Mouse (Mus musculus) T-helper 17 cell (primary cell): ENCODE measurements around the gene Thumpd2.

Experiments
- in situ Hi-C, 2 experiments: fragments of 300-600 bp; cut with MboI, MseI; formaldehyde crosslinking; loops; 1 replicate in 1 of 2; 2 replicates in 1 of 2; pipeline ENCODE4 v1.15.1; 2025; ENCODE audit warnings: high pct_unique_total_duplicates in 2 of 2

The Thumpd2 gene

DNA sequence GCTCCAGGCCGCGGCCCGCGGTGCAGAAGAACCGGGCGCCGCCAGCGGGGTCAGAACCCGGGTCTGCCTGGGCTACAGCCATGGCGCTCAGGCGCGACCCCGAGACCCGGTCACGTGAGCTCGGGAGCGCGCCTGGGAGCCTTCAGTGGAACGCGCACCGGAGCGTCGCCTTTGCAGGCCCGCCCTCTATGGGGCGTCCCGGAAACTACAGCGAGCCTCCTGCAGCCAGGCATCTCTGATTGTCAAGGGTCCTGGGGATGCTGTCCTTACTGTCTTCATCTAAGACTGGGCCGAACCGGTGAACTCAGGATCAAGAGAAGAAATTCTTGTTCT, at the start of gene Thumpd2:
Gene Thumpd2 (minus strand): TSS at position 104 of the 333 bp plus-strand sequence.
- in situ Hi-C loops, result no loop called here

DNA sequence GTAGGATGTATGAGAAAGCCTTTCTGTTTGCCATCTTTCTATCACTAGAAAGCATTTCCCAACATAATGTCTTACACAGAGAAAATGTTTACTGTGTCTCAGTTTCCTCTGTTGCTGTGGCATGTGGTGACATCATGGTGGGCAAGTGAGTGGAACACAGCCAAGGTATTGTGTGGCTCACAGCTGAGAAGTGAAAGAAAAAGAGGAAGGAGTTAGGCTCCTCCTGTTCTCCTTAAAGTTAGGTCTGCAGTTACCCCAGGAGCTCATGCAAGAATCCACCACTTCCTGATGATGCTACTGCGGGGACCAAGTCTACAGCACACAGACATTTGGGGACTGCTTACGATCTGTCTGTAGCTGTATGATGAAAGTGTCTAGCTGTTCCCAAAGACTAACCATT, 39.4 kb upstream of the Thumpd2 start:
- in situ Hi-C loops, result no loop called here

DNA sequence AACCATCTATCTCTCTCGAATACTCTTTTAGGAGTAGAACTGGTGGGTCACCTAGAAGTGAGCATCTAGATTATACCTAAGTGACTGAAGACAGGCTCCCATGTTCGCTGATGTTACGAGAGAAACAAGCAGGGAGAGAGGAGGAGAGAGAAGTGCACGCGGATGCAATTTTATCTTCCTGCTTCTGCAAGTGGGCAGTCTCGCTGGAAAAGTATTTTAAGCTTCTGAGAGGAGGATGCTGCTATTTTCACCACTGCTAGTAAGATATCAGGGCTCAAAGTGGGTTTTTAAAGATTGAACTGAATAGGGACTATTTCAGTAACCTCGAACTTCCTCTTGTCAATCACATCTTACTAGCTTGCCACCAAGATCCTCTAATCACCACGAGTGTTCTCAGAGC, 38.0 kb upstream of the Thumpd2 start:
- in situ Hi-C loops, result no loop called here

DNA sequence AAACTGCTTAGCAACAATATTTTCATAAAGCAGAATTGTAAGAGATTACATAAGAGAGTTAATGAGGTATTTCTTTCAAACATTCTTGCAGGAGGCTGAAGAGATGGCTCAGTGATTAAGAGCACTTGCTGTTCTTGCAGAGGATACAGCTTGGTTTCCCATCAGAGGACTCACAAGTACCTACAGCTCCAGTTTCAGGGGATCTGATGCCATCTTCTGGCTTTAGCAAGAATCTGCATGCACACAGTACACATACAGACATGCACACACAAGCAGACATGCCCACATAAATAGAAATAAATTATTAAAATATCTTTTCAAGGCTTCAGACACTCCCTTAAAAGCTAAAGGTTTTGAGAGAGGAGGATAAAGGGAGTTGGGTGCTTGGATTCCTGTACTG, 33.6 kb upstream of the Thumpd2 start:
- in situ Hi-C loops, result no loop called here

DNA sequence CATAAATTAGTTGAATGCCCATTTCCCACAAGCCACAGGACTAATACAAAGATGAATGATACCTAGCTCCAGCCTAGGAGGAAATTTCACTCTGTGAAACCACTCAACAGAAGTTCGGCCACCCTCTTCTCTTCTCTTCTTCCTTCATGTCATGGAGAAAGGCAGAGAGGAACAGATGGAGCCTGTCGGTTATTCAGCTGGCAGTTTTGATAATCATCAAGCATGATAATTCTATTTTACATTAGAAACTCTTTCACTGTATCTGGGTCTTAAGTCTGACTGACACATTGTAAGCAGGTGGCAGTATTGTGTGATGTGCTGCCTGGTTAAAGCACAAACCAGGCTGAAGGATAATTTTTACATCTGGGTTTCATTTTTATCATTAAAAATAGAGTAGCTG, 31.6 kb upstream of the Thumpd2 start:
- in situ Hi-C loops, result no loop called here

DNA sequence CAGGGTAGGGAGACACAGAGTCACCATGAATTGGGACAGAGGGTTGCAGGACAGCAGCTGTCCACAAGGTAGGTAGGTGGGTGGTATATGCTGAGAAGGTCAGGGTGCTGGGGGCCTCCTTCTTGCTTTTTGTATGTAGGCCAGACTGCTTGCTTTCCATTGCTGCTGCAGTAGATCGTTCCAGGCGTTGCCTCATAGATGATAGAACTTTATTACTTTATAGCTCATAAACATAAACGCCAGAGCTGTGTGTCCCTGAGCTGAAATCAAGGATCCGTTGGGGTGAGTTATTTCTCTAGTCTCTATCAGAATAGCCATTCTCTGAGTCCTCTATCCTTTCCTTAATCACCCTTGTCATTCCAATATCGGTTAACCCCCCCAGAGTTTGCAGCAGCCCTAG, 27.9 kb upstream of the Thumpd2 start:
- in situ Hi-C loops, result no loop called here

DNA sequence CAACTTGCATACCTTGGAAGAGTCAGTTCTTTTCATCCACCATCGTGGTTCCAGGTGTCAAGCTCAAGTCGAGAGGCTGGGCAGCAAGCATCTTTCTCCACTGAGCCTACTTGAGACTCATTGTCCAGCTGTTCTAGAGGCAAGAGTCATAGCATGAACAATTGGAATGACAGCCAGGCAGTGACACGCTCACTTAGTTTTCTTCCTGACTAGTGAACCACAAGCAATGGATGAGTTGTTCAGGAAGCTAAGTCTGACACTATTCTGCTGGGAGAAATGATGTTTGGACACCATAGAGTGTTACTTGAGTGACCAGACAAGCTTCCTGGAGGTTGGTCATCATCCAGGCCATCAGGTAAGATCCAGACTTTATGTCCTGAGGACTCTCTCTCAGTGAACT, 24.0 kb upstream of the Thumpd2 start:
- in situ Hi-C loops, result no loop called here

DNA sequence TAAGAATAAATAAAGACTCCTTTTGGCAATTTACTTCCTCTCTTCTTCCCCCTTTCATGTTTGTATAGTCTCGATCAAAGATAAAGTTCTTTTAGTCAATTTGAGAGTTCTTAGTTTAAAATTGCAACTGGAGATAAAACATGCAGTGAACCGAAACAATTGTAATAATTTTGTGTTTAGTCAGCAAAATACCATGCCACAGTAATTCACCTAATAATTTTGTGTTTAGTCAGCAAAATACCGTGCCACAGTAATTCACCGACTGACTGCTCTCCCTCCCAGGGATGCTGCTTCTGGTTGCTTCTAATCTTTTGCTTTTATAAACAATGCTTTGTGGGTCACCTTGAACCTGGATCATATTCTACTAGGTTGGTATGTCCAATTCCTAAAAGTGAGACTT, 22.9 kb upstream of the Thumpd2 start:
- in situ Hi-C loops, result no loop called here

DNA sequence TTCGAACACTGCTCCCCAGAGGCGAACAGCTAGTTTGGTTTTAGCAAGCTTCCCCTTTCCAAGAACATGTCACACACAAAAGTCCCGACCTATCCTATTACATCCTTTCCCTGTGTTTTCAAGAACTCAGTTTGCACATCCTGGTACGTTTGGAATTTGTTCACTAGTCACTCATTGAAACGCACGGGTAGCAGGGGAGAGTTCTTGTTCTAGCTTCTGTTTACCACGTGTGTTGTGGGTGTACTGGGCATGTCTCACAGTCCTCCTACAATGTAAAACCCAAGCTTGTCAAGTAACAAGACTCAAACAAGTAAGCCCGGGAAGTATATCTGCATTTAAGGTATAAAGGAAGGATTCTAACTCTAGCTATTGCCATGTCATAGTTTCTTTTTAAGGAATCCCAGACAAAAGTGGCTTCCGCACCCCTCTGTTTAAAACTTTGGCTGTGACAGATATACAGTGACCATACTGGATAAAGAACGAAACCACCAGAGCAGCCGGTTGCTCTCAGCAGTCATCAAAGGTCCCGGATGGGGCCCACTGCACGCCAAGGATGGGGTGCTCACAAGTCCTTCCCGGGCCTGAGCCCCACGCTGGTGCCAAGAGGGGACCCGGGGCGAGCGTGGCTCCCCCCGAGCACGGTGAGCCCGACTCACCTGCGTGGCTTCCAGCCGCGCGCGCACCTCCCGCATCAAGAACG, 453 bp downstream of the Thumpd2 start:
- in situ Hi-C loops, result no loop called here

DNA sequence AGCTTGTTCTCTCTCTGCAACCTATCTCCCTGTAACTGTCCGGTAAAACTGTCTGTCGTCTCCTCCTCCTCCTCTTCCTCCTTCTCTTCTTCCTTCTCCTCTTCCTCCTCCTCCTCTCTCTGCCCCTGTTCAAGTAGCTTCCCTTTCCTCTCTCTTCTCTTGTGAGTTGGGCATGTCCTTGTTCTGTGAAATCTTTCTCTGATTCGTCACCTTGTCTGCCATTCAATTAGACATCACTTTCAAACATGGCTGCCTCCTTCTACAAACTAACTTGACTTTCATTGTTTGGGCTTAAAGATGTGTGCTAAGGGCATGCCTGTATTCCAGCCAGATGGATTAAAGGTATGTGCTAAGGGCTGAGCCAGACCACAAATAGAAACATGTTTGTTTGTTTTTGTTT, 1.5 kb downstream of the Thumpd2 start:
- in situ Hi-C loops, result no loop called here

DNA sequence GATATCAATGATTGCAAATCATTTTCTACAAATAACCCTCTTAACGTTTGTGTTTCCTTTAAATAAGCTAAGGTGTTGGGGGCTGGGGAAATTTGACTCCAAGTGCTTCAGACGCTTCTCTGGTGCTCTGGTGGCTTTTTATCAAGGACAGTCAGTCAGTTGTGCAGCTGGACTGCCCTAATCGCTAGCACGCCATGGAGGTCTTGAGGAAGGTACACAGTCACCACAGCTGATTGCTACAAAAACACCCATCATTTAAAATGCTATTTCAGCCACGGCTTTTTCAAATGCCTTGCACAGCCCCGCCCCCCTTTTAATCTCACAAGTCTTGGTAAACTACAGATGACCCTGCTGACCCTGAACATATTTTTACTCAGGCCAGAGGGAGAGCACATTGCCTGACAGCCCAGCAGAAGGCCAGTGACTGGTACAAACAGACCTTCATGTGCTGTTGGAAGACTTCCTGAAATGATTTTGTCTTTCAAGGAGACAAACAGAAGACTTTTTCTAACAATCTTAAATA, 2.5 kb downstream of the Thumpd2 start:
- in situ Hi-C loops, result no loop called here

DNA sequence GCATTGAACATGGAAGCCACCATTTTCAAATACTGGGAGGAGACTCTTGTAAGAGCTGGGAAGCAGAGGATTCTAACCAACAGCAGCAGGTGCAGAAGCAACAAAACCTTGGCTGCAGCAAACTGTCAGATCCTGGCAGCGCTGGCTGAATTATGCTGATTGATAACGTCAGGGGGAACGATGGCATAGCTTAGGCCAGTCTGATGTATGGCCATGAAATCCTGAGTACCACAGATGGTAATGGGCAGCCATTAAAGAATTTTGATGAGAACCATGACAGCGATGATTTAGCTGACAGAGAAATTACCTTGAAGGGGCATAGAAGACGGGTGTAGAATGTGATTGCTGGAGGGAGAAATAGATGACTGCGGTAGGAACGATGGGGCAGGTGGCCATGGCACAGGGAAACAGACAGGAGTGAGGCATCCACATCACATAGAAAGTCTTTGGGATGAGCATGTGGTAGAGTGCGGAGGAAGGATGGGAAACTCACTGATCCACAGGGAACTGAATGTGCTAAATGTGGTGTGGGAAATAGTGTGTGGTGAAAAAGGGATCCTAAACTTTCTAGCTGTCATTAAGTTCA, 8.0 kb downstream of the Thumpd2 start:
- in situ Hi-C loops, result no loop called here

DNA sequence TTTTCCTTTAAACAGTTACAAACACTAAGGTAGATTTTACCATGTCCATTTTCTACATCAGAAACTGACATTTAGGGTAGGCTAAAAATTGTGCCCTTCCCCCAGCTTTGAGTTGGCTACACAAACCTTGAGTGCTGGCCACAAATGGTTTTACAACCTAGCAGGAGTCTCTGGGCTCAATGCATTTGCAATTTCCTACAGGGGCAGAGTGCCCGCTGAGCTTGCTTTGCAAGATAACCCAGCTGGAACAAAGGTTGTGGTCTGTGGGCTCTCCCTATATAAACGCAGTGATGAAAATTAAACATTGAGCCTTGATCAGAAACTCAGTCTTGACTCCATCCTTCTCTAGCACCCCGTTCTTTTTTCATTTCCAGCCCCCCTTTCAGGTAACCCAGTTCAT, 8.8 kb downstream of the Thumpd2 start:
- in situ Hi-C loops, result no loop called here

DNA sequence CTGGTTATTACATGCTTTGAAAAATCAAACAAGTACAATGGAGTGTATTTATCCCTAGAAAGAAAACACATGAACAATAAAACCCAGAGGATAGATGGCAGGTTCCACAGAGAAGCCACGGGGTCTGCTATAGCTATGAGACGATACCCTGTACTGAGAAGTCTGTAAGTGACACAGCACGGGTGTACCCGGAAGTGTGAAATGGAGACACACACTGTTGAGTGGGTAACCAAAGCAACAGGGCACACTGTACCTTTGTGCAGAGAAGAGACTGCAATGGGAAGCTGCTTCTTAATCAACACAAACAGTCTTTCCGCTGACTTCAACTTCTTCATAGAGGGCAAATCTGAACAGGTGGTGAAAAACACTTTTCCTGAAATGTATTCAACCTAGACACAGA, 9.4 kb downstream of the Thumpd2 start:
- in situ Hi-C loops, result no loop called here

DNA sequence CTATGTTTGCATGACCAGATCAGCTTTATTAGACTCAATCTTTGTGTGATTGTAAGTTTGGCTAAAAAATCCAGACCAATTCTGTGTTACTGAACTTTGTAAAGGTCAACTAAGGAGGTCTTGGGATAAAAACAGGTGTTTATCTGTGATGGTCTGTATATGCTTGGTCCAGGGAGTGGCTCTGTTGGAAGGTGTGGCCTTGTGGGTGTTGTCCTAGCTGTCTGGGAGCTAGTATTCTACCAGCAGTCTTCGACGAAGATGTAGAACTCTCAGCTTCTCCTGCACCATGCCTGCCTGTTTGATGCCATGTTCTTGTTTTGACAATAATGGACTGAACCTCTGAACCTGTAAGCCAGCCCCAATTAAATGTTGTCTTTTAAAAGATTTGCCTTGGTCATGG, 11.6 kb downstream of the Thumpd2 start:
- in situ Hi-C loops, result no loop called here

DNA sequence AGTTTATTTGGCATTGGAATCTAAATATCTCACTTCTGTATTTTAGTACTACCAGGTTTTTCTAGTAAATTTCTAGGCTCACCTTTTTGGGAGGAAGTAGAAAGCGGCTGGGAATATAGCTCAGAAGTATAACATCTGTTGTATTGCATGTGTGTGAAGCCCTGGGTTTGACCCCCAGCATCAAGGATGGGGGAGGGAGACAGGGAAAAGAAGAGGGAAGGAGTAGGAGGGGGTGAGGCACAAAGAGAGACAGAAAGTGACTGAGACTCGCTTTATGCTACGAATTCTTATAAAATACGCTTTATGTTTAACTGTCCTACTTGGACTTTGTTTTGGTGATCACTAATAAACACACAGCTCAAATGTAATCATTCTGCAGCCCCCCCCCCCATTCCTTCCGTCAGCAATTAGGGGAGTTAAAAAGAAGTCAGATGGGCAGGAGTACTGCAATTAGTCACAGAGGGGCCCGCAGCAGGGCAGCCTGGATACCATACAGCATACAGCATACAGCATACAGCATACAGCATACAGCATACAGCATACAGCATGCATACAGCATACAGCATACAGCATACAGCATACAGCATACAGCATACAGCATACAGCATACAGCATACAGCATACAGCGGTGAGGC, 16.8 kb downstream of the Thumpd2 start:
- in situ Hi-C loops, result no loop called here

DNA sequence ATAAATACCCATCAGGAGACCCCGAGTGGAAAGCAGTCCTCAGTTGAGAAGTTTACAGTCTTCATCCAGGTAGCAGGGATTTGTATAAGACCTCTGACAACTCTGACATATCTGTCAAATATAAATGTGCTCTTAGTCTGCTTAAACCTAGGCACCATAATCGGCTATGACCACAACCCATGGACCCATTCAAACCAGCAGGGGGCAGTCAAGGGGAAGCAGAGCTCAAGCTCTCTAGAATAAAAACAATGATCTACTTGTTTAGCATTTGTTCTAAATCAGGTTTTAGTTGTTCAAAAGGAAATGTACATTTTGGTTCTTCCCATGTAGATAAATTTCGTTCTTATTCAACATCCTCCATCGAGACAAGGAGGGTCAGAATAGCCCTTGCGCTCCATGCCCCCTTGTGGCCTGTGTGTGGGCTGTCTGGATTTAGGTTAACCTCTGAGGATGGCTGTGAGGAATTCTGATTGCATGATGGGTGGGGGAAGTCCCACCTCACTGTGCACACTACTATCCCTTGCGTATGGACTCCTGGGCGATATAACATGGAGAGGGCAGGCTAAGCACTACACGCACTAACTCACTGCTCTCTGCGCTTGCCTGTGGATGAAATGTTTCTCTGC, 19.2 kb downstream of the Thumpd2 start:
- in situ Hi-C loops, result no loop called here

DNA sequence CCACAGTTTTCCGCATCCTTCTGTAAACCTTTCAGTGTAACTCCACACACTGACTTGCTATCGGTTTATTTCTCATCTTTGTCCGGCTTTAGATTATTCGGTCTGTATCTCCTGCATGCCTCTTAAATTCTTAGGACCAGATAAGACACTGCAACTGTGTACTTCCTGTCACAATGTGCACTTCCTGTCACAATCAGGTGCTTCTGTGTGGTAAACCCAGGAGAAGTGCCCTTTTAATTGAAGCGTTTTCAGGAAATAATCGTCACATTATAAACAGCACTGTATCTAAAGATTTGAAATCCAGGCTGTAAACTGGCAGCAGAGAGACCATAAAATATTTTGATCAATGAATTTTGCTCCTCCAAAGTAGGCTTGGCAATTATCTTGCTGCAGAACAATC, 19.8 kb downstream of the Thumpd2 start:
- in situ Hi-C loops, result no loop called here

DNA sequence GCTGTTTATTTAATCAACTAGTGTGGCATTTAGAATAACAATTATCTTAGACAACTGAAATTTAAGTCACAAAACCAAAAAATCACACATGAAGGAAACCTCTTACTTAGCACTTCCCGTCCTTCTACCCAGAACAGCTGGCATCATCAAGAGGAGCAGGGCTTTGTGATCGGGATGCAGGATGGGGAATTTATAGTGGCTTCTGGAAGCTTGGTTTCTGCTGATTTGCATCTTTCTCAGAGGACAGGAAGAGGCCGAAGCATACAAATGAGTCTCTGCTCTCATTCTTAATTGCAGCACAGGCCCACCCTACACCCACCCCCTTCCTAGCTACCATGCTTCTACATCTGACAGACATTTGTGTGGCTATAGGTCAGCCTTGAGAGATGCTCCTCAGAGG, 20.5 kb downstream of the Thumpd2 start:
- in situ Hi-C loops, result no loop called here

DNA sequence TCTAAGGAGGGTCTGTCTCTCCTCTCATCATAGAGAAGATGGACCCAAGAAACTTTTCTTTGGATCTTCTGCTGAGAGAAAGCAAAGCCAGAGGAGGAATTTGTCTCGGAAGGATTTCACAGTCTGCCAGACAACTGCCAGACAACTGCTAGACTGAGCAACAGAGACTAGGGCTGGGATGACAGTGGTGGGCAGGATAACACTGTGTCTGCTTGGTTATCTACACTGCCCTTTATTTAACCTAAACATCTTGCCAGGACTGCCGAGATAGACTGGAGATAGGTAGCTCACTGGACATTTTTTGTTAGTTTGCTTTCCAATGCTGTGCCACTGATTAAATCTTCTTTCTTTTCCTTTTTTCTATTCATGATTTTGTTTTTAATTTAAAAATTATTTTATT, 23.2 kb downstream of the Thumpd2 start:
- in situ Hi-C loops, result no loop called here

DNA sequence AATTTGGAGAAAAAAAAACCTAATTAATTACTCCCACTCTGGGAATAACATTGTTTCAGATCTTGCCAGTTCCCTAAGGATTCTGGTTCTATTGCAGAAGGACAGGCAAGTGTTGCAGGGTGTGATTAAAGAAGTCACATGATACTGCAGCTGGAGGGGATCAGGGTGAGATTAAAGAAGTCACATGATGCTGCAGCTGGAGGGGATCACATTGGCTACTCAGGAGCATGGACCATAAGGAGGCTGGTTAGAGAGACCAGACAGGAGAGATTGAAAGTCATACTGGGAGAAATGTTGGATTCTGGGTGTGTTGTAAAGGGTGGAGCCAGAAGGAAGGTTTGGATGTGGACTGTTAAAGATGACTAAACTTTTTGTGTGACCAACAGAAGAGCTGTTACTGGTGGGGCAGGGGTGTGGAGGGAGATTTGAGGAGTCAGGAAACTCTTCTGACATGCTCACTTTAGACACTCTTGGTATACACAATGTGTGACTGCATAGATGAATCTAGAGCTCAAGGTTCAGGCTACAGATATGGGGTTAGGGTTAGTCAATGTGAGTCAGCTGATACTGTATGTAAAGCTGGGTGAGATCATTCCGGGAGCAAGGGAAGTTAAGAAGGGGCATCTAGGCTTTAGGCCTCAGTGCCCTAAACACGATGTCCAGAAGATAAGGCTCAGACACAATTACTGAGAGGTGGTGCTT, 26.0 kb downstream of the Thumpd2 start:
- in situ Hi-C loops, result no loop called here

DNA sequence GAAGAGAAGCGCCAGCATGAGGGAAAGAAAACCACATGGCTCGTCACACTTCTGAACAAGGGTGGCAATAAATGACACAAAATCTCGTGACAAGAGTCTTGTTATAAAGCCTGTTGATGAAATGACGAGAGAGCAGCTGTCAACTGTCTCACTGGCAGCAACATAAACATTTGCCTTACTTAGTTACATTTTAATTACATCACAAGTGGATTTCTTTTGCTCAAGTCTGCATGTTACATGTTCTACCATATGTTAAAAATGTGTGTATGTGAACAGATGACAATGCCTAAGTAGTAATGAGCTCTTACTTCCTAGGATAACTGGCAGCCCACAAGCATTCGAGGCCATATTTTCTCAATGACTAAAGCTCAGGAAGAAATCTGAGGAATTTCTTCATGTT, 29.5 kb downstream of the Thumpd2 start:
- in situ Hi-C loops, result no loop called here
